Mouse (Mus musculus) erythroblast, embryonic 14.5 days (primary cell): ENCODE results near the gene Golph3l.

Experiments
- GATA1 ChIP-seq: IDR thresholded peaks from 2 replicates; pipeline ENCODE4 v1.6.1; 2012; ENCODE audit warnings: low read length, inconsistent platforms, mixed read lengths
- TAL1 ChIP-seq: IDR thresholded peaks from 3 replicates; pipeline ENCODE4 v1.6.1; 2012; ENCODE audit warnings: low read length, inconsistent platforms, mixed read lengths

GRCm38 (mm10) chr3:95631304-95631703 is 42.6 kb downstream of the Golph3l start:
- TF ChIP-seq GATA1 (no peak), TAL1 (no peak)
